ENCODE assay signal across 7 mouse cellular contexts in the genomic region with DNA sequence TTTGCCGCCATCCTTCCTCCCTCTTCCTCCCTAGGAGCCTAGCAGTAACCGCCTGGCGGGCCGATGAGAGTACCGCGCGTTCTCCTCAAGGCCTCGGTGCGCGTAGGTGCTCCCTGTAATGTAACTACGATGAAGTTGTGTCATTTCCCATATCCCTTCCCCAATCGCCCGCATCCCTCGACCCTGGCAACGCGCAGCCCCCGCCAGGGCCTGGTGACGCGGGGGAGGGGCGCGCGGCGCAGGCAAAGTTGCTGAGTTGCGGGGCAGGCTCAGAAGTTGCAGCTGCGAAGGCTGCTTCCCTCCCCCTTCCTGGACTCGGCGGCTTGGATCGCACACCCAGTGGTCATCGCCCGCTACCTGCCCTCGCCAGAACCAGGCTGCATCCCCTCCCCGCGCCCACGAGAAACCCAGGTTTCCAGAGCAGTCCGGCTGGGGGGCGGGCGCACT. TPM values are rescaled to one million over a fixed set of nuclear protein-coding genes. Genes with fewer than 3 reads are reported as not detected.
DNase-seq lines count a peak whose midpoint lies in the region; ATAC-seq and TF ChIP-seq lines count a peak whose summit lies in the region.

A gene (plus strand): TSS at position 254 of the 447 bp plus-strand sequence.

- WGBS in embryonic facial prominence, embryonic 15.5 days = under 1% methylated on average over 36 of the region's 37 CpGs
- 2% methylated on average over 37 of the region's 37 CpGs for whole genome bisulfite sequencing in heart, adult 2 months
- WGBS in limb, embryonic 13.5 days = under 1% methylated on average over 35 of the region's 37 CpGs
- WGBS in midbrain, embryonic 13.5 days = under 1% methylated on average over 37 of the region's 37 CpGs

- peak within 1 kb of the TSS; percentile 99 for H3K4me2 ChIP-seq in embryonic facial prominence, embryonic 15.5 days (replicated peaks)
- peak within 1 kb of the TSS; percentile 100 for H3K4me2 ChIP-seq in limb, embryonic 13.5 days (replicated peaks)
- peak within 1 kb of the TSS; percentile 100 for H3K4me2 ChIP-seq in midbrain, embryonic 13.5 days (replicated peaks)

- peak; percentile 71 for DNase-seq in adrenal gland, postnatal 14 days
- DNase-seq in heart, adult 2 months = peak; percentile 71 to 72
- peak; percentile 29 to 32 for DNase-seq in kidney, adult 8-10 months
- peak; percentile 33 to 76 for DNase-seq in spleen, postnatal 4 days (ENCODE audit: low spot score in 2 of 2)

- intact Hi-C loops in heart, adult 2 months (cut with DNase I) = loop anchor here (1.0 to 5.0 kb wide), 2 partner anchors 48 to 159 kb away; no protein-coding TSS in a partner anchor

- TF ChIP-seq EP300 in heart, adult 2 months (IDR thresholded peaks at IDR 0.05; ENCODE audit: insufficient read depth, low read depth, low read length) = no peak

- peaks cover 15% of the 10 kb centered on the region for H3K4me1 ChIP-seq in embryonic facial prominence, embryonic 15.5 days
- H3K4me1 ChIP-seq in heart, adult 2 months (ENCODE audit: control insufficient read depth, insufficient read depth, low read length) = no peaks in the 10 kb centered on the region
- H3K4me1 ChIP-seq in limb, embryonic 13.5 days = peaks cover 11% of the 10 kb centered on the region
- peaks cover 19% of the 10 kb centered on the region for H3K4me1 ChIP-seq in midbrain, embryonic 13.5 days (replicated peaks)

- no peaks in the 10 kb centered on the region for H3K27me3 ChIP-seq in embryonic facial prominence, embryonic 15.5 days
- H3K27me3 ChIP-seq in heart, adult 2 months (ENCODE audit: control insufficient read depth, insufficient read depth, low read length) = no peaks in the 10 kb centered on the region
- H3K27me3 ChIP-seq in limb, embryonic 13.5 days = peaks cover 24% of the 10 kb centered on the region
- peaks cover 51% of the 10 kb centered on the region for H3K27me3 ChIP-seq in midbrain, embryonic 13.5 days

- peak within 1 kb of the TSS; percentile 53 for H3K9ac ChIP-seq in embryonic facial prominence, embryonic 15.5 days
- peak within 1 kb of the TSS; percentile 66 for H3K9ac ChIP-seq in heart, adult 2 months (ENCODE audit: low read depth, low read length)
- H3K9ac ChIP-seq in limb, embryonic 13.5 days = peak within 1 kb of the TSS; percentile 64
- H3K9ac ChIP-seq in midbrain, embryonic 13.5 days (replicated peaks) = peak within 1 kb of the TSS; percentile 46

- H3K4me3 ChIP-seq in embryonic facial prominence, embryonic 15.5 days (replicated peaks) = peak within 1 kb of the TSS; percentile 65
- H3K4me3 ChIP-seq in heart, adult 2 months = peak within 1 kb of the TSS; percentile 72
- peak within 1 kb of the TSS; percentile 62 for H3K4me3 ChIP-seq in limb, embryonic 13.5 days
- peak within 1 kb of the TSS; percentile 57 for H3K4me3 ChIP-seq in midbrain, embryonic 13.5 days (replicated peaks)

- H3K79me2 ChIP-seq in heart, adult 2 months (replicated peaks; ENCODE audit: control insufficient read depth, insufficient read depth, low read length) = no peaks in the 10 kb centered on the region

- no peaks in the 10 kb centered on the region for H3K36me3 ChIP-seq in embryonic facial prominence, embryonic 15.5 days
- no peaks in the 10 kb centered on the region for H3K36me3 ChIP-seq in heart, adult 2 months (ENCODE audit: control insufficient read depth, insufficient read depth, low read length)
- H3K36me3 ChIP-seq in limb, embryonic 13.5 days = no peaks in the 10 kb centered on the region
- H3K36me3 ChIP-seq in midbrain, embryonic 13.5 days = no peaks in the 10 kb centered on the region

- H3K9me3 ChIP-seq in embryonic facial prominence, embryonic 15.5 days (replicated peaks) = no peaks in the 10 kb centered on the region
- no peaks in the 10 kb centered on the region for H3K9me3 ChIP-seq in limb, embryonic 13.5 days
- H3K9me3 ChIP-seq in midbrain, embryonic 13.5 days = no peaks in the 10 kb centered on the region

- peak; percentile 32; the same call in 1 of the 2 replicates for ATAC-seq in embryonic facial prominence, embryonic 15.5 days (ENCODE audit: insufficient number of reproducible peaks, low FRiP score, low TSS enrichment, low read depth)
- peak; percentile 62 for ATAC-seq in limb, embryonic 13.5 days (ENCODE audit: low FRiP score, low read depth)
- ATAC-seq in midbrain, embryonic 13.5 days = peak; percentile 72

- peak; percentile 44 for TF ChIP-seq CTCF in heart, adult 2 months (IDR thresholded peaks at IDR 0.05)

- TF ChIP-seq POLR2A in heart, adult 2 months (IDR thresholded peaks at IDR 0.05; ENCODE audit: insufficient read depth, low read depth, low read length) = no peak

- no peak within 1 kb of the TSS; the same call in 1 of the 2 replicates for H3K27ac ChIP-seq in embryonic facial prominence, embryonic 15.5 days (replicated peaks)
- H3K27ac ChIP-seq in heart, adult 2 months = peak within 1 kb of the TSS; percentile 69
- H3K27ac ChIP-seq in limb, embryonic 13.5 days = no peak within 1 kb of the TSS
- no peak within 1 kb of the TSS for H3K27ac ChIP-seq in midbrain, embryonic 13.5 days

RNA-seq across cellular contexts. Expression of the gene that starts here (rescaled TPM):
- 61.9 and 67.6 TPM in 2 replicates for total RNA-seq in adrenal gland, postnatal 14 days (2021)
- polyA plus RNA-seq in embryonic facial prominence, embryonic 15.5 days (2015; fragmentation: Nextera tagmentation; extraction: Ambion mirVana) = 14.4 and 14.8 TPM in 2 replicates
- total RNA-seq in heart, adult 2 months (2021) = 10 to 100 TPM; 34.3 to 57.5 TPM
- polyA plus RNA-seq in heart, adult 2 months (2012; rRNA removed) = 12.8 and 16.4 TPM in 2 replicates
- 10.0 and 11.4 TPM in 2 replicates for polyA plus RNA-seq in limb, embryonic 13.5 days (2015; fragmentation: Nextera tagmentation; extraction: Ambion mirVana)
- 2.5 and 2.7 TPM in 2 replicates for polyA plus RNA-seq in midbrain, embryonic 13.5 days (2015; fragmentation: Nextera tagmentation; extraction: Ambion mirVana)
